Mouse (Mus musculus): ENCODE measurements around the gene 9330161L09Rik. TPM values are rescaled to one million over a fixed set of nuclear protein-coding genes. Genes with fewer than 3 reads are reported as not detected.

9330161L09Rik gene
- total RNA-seq, 2 experiments from 2014 or later, result 2.5 to 3.3 TPM

- peak; percentile 98 for DNase-seq
These were observed 18.9 kb downstream of the 9330161L09Rik start, which contains the start of gene Otub2 for GRCm38 (mm10) chr12:103388505-103389347. Otub2 (plus strand) TSS chr12:103388682.

- no peak for DNase-seq
These were observed 27.4 kb downstream of the 9330161L09Rik start for GRCm38 (mm10) chr12:103380226-103380625.

- DNase-seq, result no peak
These were observed 30.8 kb downstream of the 9330161L09Rik start for GRCm38 (mm10) chr12:103376774-103377173.

GRCm38 (mm10) chr12:103376124-103376523 is 31.5 kb downstream of the 9330161L09Rik start:
- DNase-seq, result no peak

- no peak for DNase-seq
These were observed 33.9 kb downstream of the 9330161L09Rik start for GRCm38 (mm10) chr12:103373530-103374236.

- peak; percentile 78 for DNase-seq
These were observed 35.9 kb downstream of the 9330161L09Rik start for GRCm38 (mm10) chr12:103371711-103372110.

GRCm38 (mm10) chr12:103370861-103371260 is 36.8 kb downstream of the 9330161L09Rik start:
- no peak for DNase-seq

- no peak for DNase-seq
These were observed 38.8 kb downstream of the 9330161L09Rik start for GRCm38 (mm10) chr12:103368777-103369176.

- DNase-seq, result no peak
These were observed 39.3 kb downstream of the 9330161L09Rik start for GRCm38 (mm10) chr12:103368326-103368669.

- DNase-seq, result peak; percentile 93
These were observed 39.8 kb downstream of the 9330161L09Rik start for GRCm38 (mm10) chr12:103367620-103368325.

GRCm38 (mm10) chr12:103367171-103367570 is 40.4 kb downstream of the 9330161L09Rik start:
- no peak for DNase-seq

- no peak for DNase-seq
These were observed 45.3 kb downstream of the 9330161L09Rik start for GRCm38 (mm10) chr12:103362336-103362735.

- no peak for DNase-seq
These were observed 45.9 kb downstream of the 9330161L09Rik start for GRCm38 (mm10) chr12:103361539-103362307.

- no peak for DNase-seq
These were observed 46.8 kb downstream of the 9330161L09Rik start for GRCm38 (mm10) chr12:103360812-103361211.

GRCm38 (mm10) chr12:103358951-103359801 is 48.4 kb downstream of the 9330161L09Rik start:
- DNase-seq, result no peak

GRCm38 (mm10) chr12:103358216-103358615 is 49.4 kb downstream of the 9330161L09Rik start:
- DNase-seq, result peak; percentile 80

Other genes starting within 250 kb of the 9330161L09Rik start
- under 1 TPM; 0.62 to 0.65 TPM for gene Prima1, start 165.7 kb downstream of the 9330161L09Rik start, total RNA-seq (2021)
- not detected for gene Fam181a, start 96.8 kb downstream of the 9330161L09Rik start, total RNA-seq (2021)
- 100 to 1,000 TPM; 330 to 353 TPM for gene Asb2, start 51.8 kb downstream of the 9330161L09Rik start, total RNA-seq (2021)
- gene Otub2, start 19.1 kb downstream of the 9330161L09Rik start, total RNA-seq (2021), result 1 to 10 TPM; 3.7 to 4.2 TPM
- 10 to 100 TPM; 81.7 to 85.4 TPM for gene Ddx24, start 18.0 kb upstream of the 9330161L09Rik start, total RNA-seq (2021)
- 10 to 100 TPM; 42.7 to 45.6 TPM for gene Ifi27, start 26.4 kb upstream of the 9330161L09Rik start, total RNA-seq (2021)
- 1 to 10 TPM; 6.6 to 8.9 TPM for gene Ifi27l2a, start 35.9 kb upstream of the 9330161L09Rik start, total RNA-seq (2021)
- not detected for gene Ifi27l2b, start 49.4 kb upstream of the 9330161L09Rik start, total RNA-seq (2021)
- gene Ppp4r4, start 124.5 kb upstream of the 9330161L09Rik start, total RNA-seq (2021), result under 1 TPM; 0.29 to 0.33 TPM
- not detected for gene Serpina10, start 223.6 kb upstream of the 9330161L09Rik start, total RNA-seq (2021)
- not detected for gene Serpina6, start 249.4 kb upstream of the 9330161L09Rik start, total RNA-seq (2021)

All from heart, postnatal 4 days (tissue).